Mouse (Mus musculus): ENCODE results near the gene Flot1. TPM values are rescaled to one million over a fixed set of nuclear protein-coding genes. Genes with fewer than 3 reads are reported as not detected.
A peak's percentile ranks its signal among the peaks of the same experiment; 100 is the strongest.

Gene Flot1
- polyA plus RNA-seq, 1 experiment from 2014 or later = 104 TPM

DNA sequence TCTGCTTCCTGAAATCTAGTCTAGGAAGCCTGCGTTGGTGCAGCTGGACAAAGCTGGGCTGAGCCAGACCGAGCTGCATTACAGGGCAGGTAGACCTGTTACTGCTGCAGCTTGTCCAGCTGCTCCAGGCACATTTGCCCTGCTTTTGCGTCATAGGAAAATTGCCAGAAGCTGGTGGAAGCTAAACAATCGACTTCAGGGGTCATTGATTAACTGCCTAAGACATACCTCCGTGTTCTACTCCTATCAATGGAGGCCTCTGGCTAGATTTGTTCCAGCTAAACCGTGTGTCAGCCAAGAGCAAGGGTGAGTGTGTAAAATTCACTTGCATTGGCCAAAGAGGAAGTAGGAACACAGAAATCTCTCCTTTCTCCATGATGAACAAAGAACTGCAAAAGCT lies 8.4 kb upstream of the Flot1 start:
- H3K27me3 ChIP-seq (ENCODE audit: control insufficient read depth, insufficient read depth, low read depth, low read length) = 0 out of 2 replicates have a peak, but pooled peaks cover 4% of the 10 kb centered on the region
- no peak for ATAC-seq
- no peak overlapping the region for H3K9ac ChIP-seq (ENCODE audit: low read depth, low read length)
- H3K27ac ChIP-seq (ENCODE audit: low read length) = no peak overlapping the region
- H3K4me1 ChIP-seq (ENCODE audit: control insufficient read depth, insufficient read depth, low read length) = no peaks in the 10 kb centered on the region
- H3K9me3 ChIP-seq (replicated peaks; ENCODE audit: control insufficient read depth, low read length, poor library complexity, severe bottlenecking) = no peaks in the 10 kb centered on the region
- no peak overlapping the region for H3K4me3 ChIP-seq (ENCODE audit: low read depth, low read length)
- WGBS = 73% methylated on average over 6 of the region's 6 CpGs
- H3K4me2 ChIP-seq (ENCODE audit: low read length) = no peak overlapping the region
- H3K36me3 ChIP-seq (ENCODE audit: control insufficient read depth, insufficient read depth, low read length) = no peaks in the 10 kb centered on the region

DNA sequence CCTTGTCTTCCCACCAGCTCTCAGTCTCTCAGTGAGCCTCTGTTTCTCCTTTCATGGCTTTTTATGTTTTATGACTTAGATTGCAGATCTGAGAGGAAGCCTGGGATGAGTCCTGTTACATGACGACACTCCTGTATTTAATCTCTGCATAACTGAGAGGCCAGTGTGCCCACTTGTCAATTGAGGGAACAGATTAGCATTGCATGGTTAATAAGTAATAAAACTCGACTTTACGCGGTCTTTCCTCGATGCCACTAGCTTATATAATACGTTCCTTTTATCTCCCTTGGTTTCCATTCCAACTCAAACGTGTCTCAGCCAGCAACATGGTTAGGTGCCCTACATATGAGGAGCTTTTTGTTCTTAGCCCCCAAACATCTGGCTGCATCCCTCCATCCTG lies 7.2 kb upstream of the Flot1 start:
- 57% methylated on average over 7 of the region's 7 CpGs for whole genome bisulfite sequencing
- no peak overlapping the region for H3K4me3 ChIP-seq (ENCODE audit: low read depth, low read length)
- H3K9ac ChIP-seq (ENCODE audit: low read depth, low read length) = no peak overlapping the region
- no peak overlapping the region for H3K4me2 ChIP-seq (ENCODE audit: low read length)
- 0 out of 2 replicates have a peak, but pooled peaks cover under 1% of the 10 kb centered on the region for H3K4me1 ChIP-seq (ENCODE audit: control insufficient read depth, insufficient read depth, low read length)
- no peak for ATAC-seq
- H3K9me3 ChIP-seq (replicated peaks; ENCODE audit: control insufficient read depth, low read length, poor library complexity, severe bottlenecking) = no peaks in the 10 kb centered on the region
- H3K27ac ChIP-seq (ENCODE audit: low read length) = no peak overlapping the region
- H3K27me3 ChIP-seq (ENCODE audit: control insufficient read depth, insufficient read depth, low read depth, low read length) = peaks cover 8% of the 10 kb centered on the region; the same call in 1 of the 2 replicates
- H3K36me3 ChIP-seq (ENCODE audit: control insufficient read depth, insufficient read depth, low read length) = no peaks in the 10 kb centered on the region

DNA sequence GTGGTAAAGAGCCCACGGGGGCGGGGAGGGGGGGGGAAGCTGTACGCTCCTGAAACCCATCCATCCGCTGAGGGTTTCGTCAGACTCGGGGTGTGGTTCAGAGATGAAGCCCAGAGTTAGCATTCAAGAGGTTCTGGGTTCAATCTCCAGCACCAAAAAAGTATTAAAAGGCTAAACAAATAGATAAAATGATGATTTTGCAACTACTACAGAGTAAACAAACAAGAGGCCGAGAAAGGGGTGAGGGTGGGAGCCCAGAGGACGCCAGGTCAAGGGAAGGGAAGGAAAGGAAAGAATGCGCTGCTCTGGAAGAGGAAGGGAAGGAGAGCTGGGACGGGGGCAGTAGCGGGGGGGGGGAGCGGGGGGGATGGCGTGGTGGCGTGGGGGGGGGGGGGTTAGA lies 6.3 kb upstream of the Flot1 start:
- peaks cover 9% of the 10 kb centered on the region for H3K4me1 ChIP-seq (ENCODE audit: control insufficient read depth, insufficient read depth, low read length)
- no peak overlapping the region for H3K9ac ChIP-seq (ENCODE audit: low read depth, low read length)
- H3K27me3 ChIP-seq (ENCODE audit: control insufficient read depth, insufficient read depth, low read depth, low read length) = peaks cover 8% of the 10 kb centered on the region; the same call in 1 of the 2 replicates
- H3K27ac ChIP-seq (ENCODE audit: low read length) = no peak overlapping the region
- H3K4me3 ChIP-seq (ENCODE audit: low read depth, low read length) = no peak overlapping the region
- no peaks in the 10 kb centered on the region for H3K9me3 ChIP-seq (replicated peaks; ENCODE audit: control insufficient read depth, low read length, poor library complexity, severe bottlenecking)
- no peaks in the 10 kb centered on the region for H3K36me3 ChIP-seq (ENCODE audit: control insufficient read depth, insufficient read depth, low read length)
- no peak overlapping the region for H3K4me2 ChIP-seq (ENCODE audit: low read length)
- ATAC-seq = no peak
- WGBS = 46% methylated on average over 7 of the region's 14 CpGs

- no peak for ATAC-seq
- H3K27ac ChIP-seq (ENCODE audit: low read length) = no peak overlapping the region
- no peak overlapping the region for H3K4me3 ChIP-seq (ENCODE audit: low read depth, low read length)
- no peaks in the 10 kb centered on the region for H3K9me3 ChIP-seq (replicated peaks; ENCODE audit: control insufficient read depth, low read length, poor library complexity, severe bottlenecking)
- 57% methylated on average over 10 of the region's 10 CpGs for WGBS
- H3K4me2 ChIP-seq (ENCODE audit: low read length) = no peak overlapping the region
- H3K36me3 ChIP-seq (ENCODE audit: control insufficient read depth, insufficient read depth, low read length) = no peaks in the 10 kb centered on the region
- peaks cover 13% of the 10 kb centered on the region for H3K4me1 ChIP-seq (ENCODE audit: control insufficient read depth, insufficient read depth, low read length)
- H3K27me3 ChIP-seq (ENCODE audit: control insufficient read depth, insufficient read depth, low read depth, low read length) = peaks cover 8% of the 10 kb centered on the region; the same call in 1 of the 2 replicates
- H3K9ac ChIP-seq (ENCODE audit: low read depth, low read length) = no peak overlapping the region
Measured at GRCm38 (mm10) chr17:35817226-35817625, 5.8 kb upstream of the Flot1 start.

DNA sequence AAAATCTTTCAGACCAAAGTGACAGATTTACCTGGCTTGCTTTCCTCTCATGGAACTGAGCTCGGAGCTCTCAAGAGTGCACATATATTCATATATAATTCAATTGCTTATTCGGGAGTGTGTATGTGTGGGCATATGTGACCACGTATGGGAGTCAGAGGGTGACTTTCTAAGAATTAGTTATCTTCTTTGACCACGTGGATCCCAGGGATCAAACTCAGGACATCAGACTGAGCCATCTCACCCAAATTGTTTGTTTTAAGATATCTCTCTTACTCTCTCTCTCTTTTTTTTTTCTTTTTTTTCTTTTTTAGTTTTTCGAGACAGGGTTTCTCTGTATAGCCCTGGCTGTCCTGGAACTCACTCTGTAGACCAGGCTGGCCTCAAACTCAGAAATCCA lies 2.9 kb upstream of the Flot1 start:
- H3K27me3 ChIP-seq (ENCODE audit: control insufficient read depth, insufficient read depth, low read depth, low read length) = peaks cover 8% of the 10 kb centered on the region; the same call in 1 of the 2 replicates
- no peaks in the 10 kb centered on the region for H3K36me3 ChIP-seq (ENCODE audit: control insufficient read depth, insufficient read depth, low read length)
- no peaks in the 10 kb centered on the region for H3K9me3 ChIP-seq (replicated peaks; ENCODE audit: control insufficient read depth, low read length, poor library complexity, severe bottlenecking)
- H3K27ac ChIP-seq (ENCODE audit: low read length) = no peak overlapping the region
- H3K4me2 ChIP-seq (ENCODE audit: low read length) = no peak overlapping the region
- peaks cover 29% of the 10 kb centered on the region for H3K4me1 ChIP-seq (ENCODE audit: control insufficient read depth, insufficient read depth, low read length)
- H3K4me3 ChIP-seq (ENCODE audit: low read depth, low read length) = no peak overlapping the region
- no peak for ATAC-seq
- WGBS = 81% methylated on average over 5 of the region's 5 CpGs
- H3K9ac ChIP-seq (ENCODE audit: low read depth, low read length) = no peak overlapping the region

DNA sequence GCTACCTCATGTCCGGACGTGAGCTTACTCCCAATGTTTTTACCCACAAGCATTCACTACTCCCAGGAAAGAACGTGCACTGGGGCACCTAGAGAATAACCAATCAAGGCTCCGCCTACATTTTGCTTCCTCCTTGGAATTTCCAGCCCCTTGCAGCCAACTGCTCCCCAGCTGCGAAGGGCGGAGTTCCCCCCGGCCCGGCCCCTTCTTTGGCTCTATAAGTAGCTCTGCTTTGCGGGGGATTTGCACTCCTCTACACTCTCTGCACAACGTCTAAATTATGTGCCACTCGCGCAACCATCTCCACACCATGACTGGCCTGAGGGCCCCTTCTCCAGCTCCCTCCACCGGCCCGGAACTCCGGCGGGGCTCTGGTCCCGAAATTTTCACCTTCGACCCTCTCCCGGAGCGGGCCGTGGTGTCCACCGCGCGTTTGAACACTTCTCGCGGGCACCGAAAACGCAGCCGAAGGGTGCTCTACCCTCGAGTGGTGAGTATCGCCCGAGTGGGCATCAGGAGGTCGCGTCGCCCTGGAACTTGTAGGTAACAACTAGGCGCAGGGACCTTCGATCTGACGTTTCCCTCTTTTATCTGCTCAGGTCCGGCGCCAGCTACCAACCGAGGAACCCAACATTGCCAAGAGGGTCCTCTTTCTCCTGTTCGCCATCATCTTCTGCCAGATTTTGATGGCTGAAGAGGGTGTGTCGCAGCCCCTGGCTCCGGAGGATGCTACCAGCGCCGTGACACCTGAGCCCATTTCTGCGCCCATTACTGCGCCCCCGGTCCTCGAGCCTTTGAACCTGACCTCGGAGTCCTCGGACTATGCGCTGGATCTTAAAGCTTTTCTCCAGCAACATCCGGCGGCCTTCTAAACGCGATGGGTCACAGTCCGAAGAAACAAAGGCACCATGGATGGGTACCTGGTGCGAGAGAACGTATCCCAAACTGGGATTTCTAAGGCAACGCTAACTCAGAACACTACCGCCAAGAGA lies 1.3 kb upstream of the Flot1 start, which contains the start of gene Ier3:
TSS of gene Ier3 (plus strand) at position 246 of the 992 bp plus-strand sequence.
- Histone ChIP-seq H3K4me1 (ENCODE audit: control insufficient read depth, insufficient read depth, low read length) (peaks cover 29% of the 10 kb centered on the region), H3K9me3 (replicated peaks; ENCODE audit: control insufficient read depth, low read length, poor library complexity, severe bottlenecking) (no peaks in the 10 kb centered on the region), H3K4me3 (ENCODE audit: low read depth, low read length) (peak within 1 kb of the TSS; percentile 70), H3K4me2 (ENCODE audit: low read length) (peak within 1 kb of the TSS; percentile 79), H3K9ac (ENCODE audit: low read depth, low read length) (peak within 1 kb of the TSS; percentile 82), H3K27ac (ENCODE audit: low read length) (peak within 1 kb of the TSS; percentile 84; the same call in 1 of the 2 replicates), H3K27me3 (ENCODE audit: control insufficient read depth, insufficient read depth, low read depth, low read length) (peaks cover 8% of the 10 kb centered on the region; the same call in 1 of the 2 replicates), H3K36me3 (ENCODE audit: control insufficient read depth, insufficient read depth, low read length) (peaks cover 6% of the 10 kb centered on the region; the same call in 1 of the 2 replicates)
- no peak for ATAC-seq
- WGBS = under 1% methylated on average over 62 of the region's 62 CpGs

GRCm38 (mm10) chr17:35822564-35822963 lies 466 bp upstream of the Flot1 start:
- Histone ChIP-seq H3K27ac (ENCODE audit: low read length) (peak overlapping the region; percentile 84), H3K9me3 (replicated peaks; ENCODE audit: control insufficient read depth, low read length, poor library complexity, severe bottlenecking) (no peaks in the 10 kb centered on the region), H3K9ac (ENCODE audit: low read depth, low read length) (peak overlapping the region; percentile 82), H3K4me2 (ENCODE audit: low read length) (peak overlapping the region; percentile 79), H3K27me3 (ENCODE audit: control insufficient read depth, insufficient read depth, low read depth, low read length) (peaks cover 8% of the 10 kb centered on the region; the same call in 1 of the 2 replicates), H3K4me3 (ENCODE audit: low read depth, low read length) (peak overlapping the region; percentile 70), H3K4me1 (ENCODE audit: control insufficient read depth, insufficient read depth, low read length) (peaks cover 29% of the 10 kb centered on the region), H3K36me3 (ENCODE audit: control insufficient read depth, insufficient read depth, low read length) (peaks cover 6% of the 10 kb centered on the region; the same call in 1 of the 2 replicates)
- peak; percentile 22; the same call in 1 of the 2 replicates for ATAC-seq
- WGBS = 1% methylated on average over 11 of the region's 11 CpGs

DNA sequence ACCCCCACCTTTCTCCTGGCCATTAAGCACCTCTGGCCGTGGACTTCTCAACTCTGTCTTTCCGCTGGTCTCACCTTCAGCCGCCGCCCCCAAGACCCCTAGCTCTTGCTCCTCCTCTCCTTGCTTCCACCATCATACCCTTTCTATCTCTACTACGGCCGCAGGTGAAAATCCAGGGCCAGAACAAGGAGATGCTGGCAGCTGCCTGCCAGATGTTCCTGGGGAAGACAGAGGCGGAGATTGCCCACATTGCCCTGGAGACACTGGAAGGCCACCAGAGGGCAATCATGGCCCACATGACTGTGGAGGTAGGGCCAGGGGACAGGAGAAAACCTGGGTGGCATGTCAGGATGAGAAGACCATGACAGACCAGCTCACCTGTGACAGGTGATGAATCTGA lies 1.4 kb downstream of the Flot1 start:
- Histone ChIP-seq H3K4me1 (ENCODE audit: control insufficient read depth, insufficient read depth, low read length) (peaks cover 29% of the 10 kb centered on the region), H3K27me3 (ENCODE audit: control insufficient read depth, insufficient read depth, low read depth, low read length) (peaks cover 6% of the 10 kb centered on the region; the same call in 1 of the 2 replicates), H3K27ac (ENCODE audit: low read length) (peak overlapping the region; percentile 84; the same call in 1 of the 2 replicates), H3K9ac (ENCODE audit: low read depth, low read length) (peak overlapping the region; percentile 82), H3K4me3 (ENCODE audit: low read depth, low read length) (peak overlapping the region; percentile 70), H3K4me2 (ENCODE audit: low read length) (peak overlapping the region; percentile 79), H3K9me3 (replicated peaks; ENCODE audit: control insufficient read depth, low read length, poor library complexity, severe bottlenecking) (no peaks in the 10 kb centered on the region), H3K36me3 (ENCODE audit: control insufficient read depth, insufficient read depth, low read length) (peaks cover 6% of the 10 kb centered on the region; the same call in 1 of the 2 replicates)
- WGBS = 74% methylated on average over 7 of the region's 7 CpGs
- ATAC-seq = no peak
